Mouse (Mus musculus): ENCODE data around the gene Asap2.

Asap2 gene

GRCm38 (mm10) chr12:21209273-21209672 lies 219.0 kb downstream of the Asap2 start:
- no peak for DNase-seq (ENCODE audit: low read depth)

GRCm38 (mm10) chr12:21212876-21213275 lies 222.6 kb downstream of the Asap2 start:
- no peak for DNase-seq (ENCODE audit: low read depth)

GRCm38 (mm10) chr12:21214551-21215165 lies 224.4 kb downstream of the Asap2 start:
- no peak for DNase-seq (ENCODE audit: low read depth)

- DNase-seq (ENCODE audit: low read depth) = no peak
Observed at GRCm38 (mm10) chr12:21217776-21218444, 227.7 kb downstream of the Asap2 start.

GRCm38 (mm10) chr12:21220596-21220995 lies 230.3 kb downstream of the Asap2 start:
- DNase-seq (ENCODE audit: low read depth) = no peak

GRCm38 (mm10) chr12:21223923-21224322 lies 233.7 kb downstream of the Asap2 start:
- DNase-seq (ENCODE audit: low read depth) = no peak

- DNase-seq (ENCODE audit: low read depth) = no peak
Observed at GRCm38 (mm10) chr12:21225358-21225757, 235.1 kb downstream of the Asap2 start.

- peak; percentile 5 for DNase-seq (ENCODE audit: low read depth)
Observed at GRCm38 (mm10) chr12:21226316-21226715, 236.1 kb downstream of the Asap2 start.

- DNase-seq (ENCODE audit: low read depth) = peak; percentile 59
Observed at GRCm38 (mm10) chr12:21227076-21227980, 237.1 kb downstream of the Asap2 start.

GRCm38 (mm10) chr12:21228650-21229049 lies 238.4 kb downstream of the Asap2 start:
- no peak for DNase-seq (ENCODE audit: low read depth)

- DNase-seq (ENCODE audit: low read depth) = no peak
Observed at GRCm38 (mm10) chr12:21229076-21229918, 239.0 kb downstream of the Asap2 start.

GRCm38 (mm10) chr12:21233727-21234126 lies 243.5 kb downstream of the Asap2 start:
- DNase-seq (ENCODE audit: low read depth) = no peak

- no peak for DNase-seq (ENCODE audit: low read depth)
Observed at GRCm38 (mm10) chr12:21234560-21234959, 244.3 kb downstream of the Asap2 start.

- no peak for DNase-seq (ENCODE audit: low read depth)
Observed at GRCm38 (mm10) chr12:21241965-21242364, 251.7 kb downstream of the Asap2 start.

- DNase-seq (ENCODE audit: low read depth) = no peak
Observed at GRCm38 (mm10) chr12:21244375-21244960, 254.2 kb downstream of the Asap2 start.

GRCm38 (mm10) chr12:21247711-21248392 lies 257.6 kb downstream of the Asap2 start:
- DNase-seq (ENCODE audit: low read depth) = no peak

GRCm38 (mm10) chr12:21260494-21261256 lies 270.4 kb downstream of the Asap2 start:
- DNase-seq (ENCODE audit: low read depth) = peak; percentile 28

GRCm38 (mm10) chr12:21261521-21261920 lies 271.3 kb downstream of the Asap2 start:
- no peak for DNase-seq (ENCODE audit: low read depth)

GRCm38 (mm10) chr12:21263256-21263655 lies 273.0 kb downstream of the Asap2 start:
- no peak for DNase-seq (ENCODE audit: low read depth)

GRCm38 (mm10) chr12:21264241-21264640 lies 274.0 kb downstream of the Asap2 start:
- no peak for DNase-seq (ENCODE audit: low read depth)
